Mouse (Mus musculus): ENCODE measurements around the gene Gdf10. TPM values are rescaled to one million over a fixed set of nuclear protein-coding genes. Genes with fewer than 3 reads are reported as not detected.

Gdf10 gene
- polyA plus RNA-seq, 1 experiment = not detected

- Histone ChIP-seq H3ac (ENCODE audit: control insufficient read depth, insufficient read length, low read depth) (no peak overlapping the region), H3K79me2 (ENCODE audit: control insufficient read depth, insufficient read depth) (no peaks in the 10 kb centered on the region), H3K4me3 (ENCODE audit: insufficient read depth, poor library complexity, severe bottlenecking) (no peak overlapping the region), H3K79me3 (ENCODE audit: low read depth) (no peaks in the 10 kb centered on the region), H3K36me3 (ENCODE audit: control insufficient read depth, insufficient read depth) (no peaks in the 10 kb centered on the region), H3K27me3 (ENCODE audit: control insufficient read depth, insufficient read depth, insufficient read length) (peaks cover 61% of the 10 kb centered on the region)
- TF ChIP-seq CEBPB (IDR thresholded peaks at IDR 0.05; ENCODE audit: low read depth) = no peak
- TF ChIP-seq MYOD1 (IDR thresholded peaks at IDR 0.05; ENCODE audit: control insufficient read depth, insufficient read length, low read depth) = no peak
- no peak for TF ChIP-seq MYOG (IDR thresholded peaks at IDR 0.05; ENCODE audit: control insufficient read depth, extremely low read depth, insufficient read length)
- no peak for TF ChIP-seq CTCF (IDR thresholded peaks at IDR 0.05; ENCODE audit: control insufficient read depth, insufficient read depth, insufficient read length)
- TF ChIP-seq MAX (IDR thresholded peaks at IDR 0.05) = no peak
- no peak for TF ChIP-seq USF1 (IDR thresholded peaks at IDR 0.05; ENCODE audit: low read depth)
- TF ChIP-seq FOSL1 (IDR thresholded peaks at IDR 0.05; ENCODE audit: insufficient read depth, low read length, poor library complexity, severe bottlenecking) = no peak
These were observed 618 bp upstream of the Gdf10 start for GRCm38 (mm10) chr14:33922771-33923167.

GRCm38 (mm10) chr14:33931853-33932252 lies 8.5 kb downstream of the Gdf10 start:
- Histone ChIP-seq H3K27me3 (ENCODE audit: control insufficient read depth, insufficient read depth, insufficient read length) (peaks cover 35% of the 10 kb centered on the region), H3K4me3 (ENCODE audit: insufficient read depth, poor library complexity, severe bottlenecking) (no peak overlapping the region)

GRCm38 (mm10) chr14:33932935-33933703 lies 9.7 kb downstream of the Gdf10 start:
- no peaks in the 10 kb centered on the region for H3K79me2 ChIP-seq (ENCODE audit: control insufficient read depth, insufficient read depth)
- TF ChIP-seq MAX (IDR thresholded peaks at IDR 0.05) = no peak
- no peak for TF ChIP-seq CEBPB (IDR thresholded peaks at IDR 0.05; ENCODE audit: low read depth)
- TF ChIP-seq MYOD1 (IDR thresholded peaks at IDR 0.05; ENCODE audit: control insufficient read depth, insufficient read length, low read depth) = no peak
- no peak for TF ChIP-seq FOSL1 (IDR thresholded peaks at IDR 0.05; ENCODE audit: insufficient read depth, low read length, poor library complexity, severe bottlenecking)
- no peak for TF ChIP-seq CTCF (IDR thresholded peaks at IDR 0.05; ENCODE audit: control insufficient read depth, insufficient read depth, insufficient read length)
- H3ac ChIP-seq (ENCODE audit: control insufficient read depth, insufficient read length, low read depth) = no peak overlapping the region
- H3K36me3 ChIP-seq (ENCODE audit: control insufficient read depth, insufficient read depth) = no peaks in the 10 kb centered on the region
- H3K27me3 ChIP-seq (ENCODE audit: control insufficient read depth, insufficient read depth, insufficient read length) = peaks cover 27% of the 10 kb centered on the region
- H3K4me3 ChIP-seq (ENCODE audit: insufficient read depth, poor library complexity, severe bottlenecking) = no peak overlapping the region
- H3K79me3 ChIP-seq (ENCODE audit: low read depth) = no peaks in the 10 kb centered on the region

More at GRCm38 (mm10) chr14:33931853-33932252, 8.5 kb downstream of the Gdf10 start:
- no peaks in the 10 kb centered on the region for H3K79me3 ChIP-seq (ENCODE audit: low read depth)
- H3K36me3 ChIP-seq (ENCODE audit: control insufficient read depth, insufficient read depth) = no peaks in the 10 kb centered on the region
- no peak overlapping the region for H3ac ChIP-seq (ENCODE audit: control insufficient read depth, insufficient read length, low read depth)
- TF ChIP-seq MYOD1 (IDR thresholded peaks at IDR 0.05; ENCODE audit: control insufficient read depth, insufficient read length, low read depth) = no peak
- TF ChIP-seq MAX (IDR thresholded peaks at IDR 0.05) = no peak
- no peak for TF ChIP-seq CEBPB (IDR thresholded peaks at IDR 0.05; ENCODE audit: low read depth)
- no peak for TF ChIP-seq USF1 (IDR thresholded peaks at IDR 0.05; ENCODE audit: low read depth)
- no peak for TF ChIP-seq FOSL1 (IDR thresholded peaks at IDR 0.05; ENCODE audit: insufficient read depth, low read length, poor library complexity, severe bottlenecking)
- no peaks in the 10 kb centered on the region for H3K79me2 ChIP-seq (ENCODE audit: control insufficient read depth, insufficient read depth)

- TF ChIP-seq USF1 (IDR thresholded peaks at IDR 0.05; ENCODE audit: low read depth) = no peak
- TF ChIP-seq CTCF (IDR thresholded peaks at IDR 0.05; ENCODE audit: control insufficient read depth, insufficient read depth, insufficient read length) = no peak
- no peak for TF ChIP-seq MYOD1 (IDR thresholded peaks at IDR 0.05; ENCODE audit: control insufficient read depth, insufficient read length, low read depth)
- TF ChIP-seq MYOG (IDR thresholded peaks at IDR 0.05; ENCODE audit: control insufficient read depth, extremely low read depth, insufficient read length) = no peak
- TF ChIP-seq MAX (IDR thresholded peaks at IDR 0.05) = no peak
- TF ChIP-seq FOSL1 (IDR thresholded peaks at IDR 0.05; ENCODE audit: insufficient read depth, low read length, poor library complexity, severe bottlenecking) = no peak
- H3K27me3 ChIP-seq (ENCODE audit: control insufficient read depth, insufficient read depth, insufficient read length) = peaks cover 27% of the 10 kb centered on the region
These were observed 10.5 kb downstream of the Gdf10 start for GRCm38 (mm10) chr14:33933778-33934317.

GRCm38 (mm10) chr14:33939117-33939516 lies 15.7 kb downstream of the Gdf10 start:
- H3K27me3 ChIP-seq (ENCODE audit: control insufficient read depth, insufficient read depth, insufficient read length) = no peaks in the 10 kb centered on the region
- H3K79me3 ChIP-seq (ENCODE audit: low read depth) = no peaks in the 10 kb centered on the region
- H3K36me3 ChIP-seq (ENCODE audit: control insufficient read depth, insufficient read depth) = no peaks in the 10 kb centered on the region
- no peak overlapping the region for H3ac ChIP-seq (ENCODE audit: control insufficient read depth, insufficient read length, low read depth)
- no peaks in the 10 kb centered on the region for H3K79me2 ChIP-seq (ENCODE audit: control insufficient read depth, insufficient read depth)
- no peak overlapping the region for H3K4me3 ChIP-seq (ENCODE audit: insufficient read depth, poor library complexity, severe bottlenecking)
- TF ChIP-seq MYOD1 (IDR thresholded peaks at IDR 0.05; ENCODE audit: control insufficient read depth, insufficient read length, low read depth) = no peak
- TF ChIP-seq CTCF (IDR thresholded peaks at IDR 0.05; ENCODE audit: control insufficient read depth, insufficient read depth, insufficient read length) = peak; percentile 24

More at GRCm38 (mm10) chr14:33933778-33934317, 10.5 kb downstream of the Gdf10 start:
- no peaks in the 10 kb centered on the region for H3K36me3 ChIP-seq (ENCODE audit: control insufficient read depth, insufficient read depth)
- no peak overlapping the region for H3K4me3 ChIP-seq (ENCODE audit: insufficient read depth, poor library complexity, severe bottlenecking)
- no peaks in the 10 kb centered on the region for H3K79me2 ChIP-seq (ENCODE audit: control insufficient read depth, insufficient read depth)
- H3K79me3 ChIP-seq (ENCODE audit: low read depth) = no peaks in the 10 kb centered on the region
- H3ac ChIP-seq (ENCODE audit: control insufficient read depth, insufficient read length, low read depth) = no peak overlapping the region

GRCm38 (mm10) chr14:33940739-33941138 lies 17.4 kb downstream of the Gdf10 start, which contains the start of gene Gdf2:
TSS of gene Gdf2 (plus strand) at chr14:33941039.
- no peaks in the 10 kb centered on the region for H3K36me3 ChIP-seq (ENCODE audit: control insufficient read depth, insufficient read depth)
- no peaks in the 10 kb centered on the region for H3K79me2 ChIP-seq (ENCODE audit: control insufficient read depth, insufficient read depth)
- no peak for TF ChIP-seq FOSL1 (IDR thresholded peaks at IDR 0.05; ENCODE audit: insufficient read depth, low read length, poor library complexity, severe bottlenecking)
- no peak for TF ChIP-seq MYOG (IDR thresholded peaks at IDR 0.05; ENCODE audit: control insufficient read depth, extremely low read depth, insufficient read length)
- TF ChIP-seq MYOD1 (IDR thresholded peaks at IDR 0.05; ENCODE audit: control insufficient read depth, insufficient read length, low read depth) = no peak
- no peak for TF ChIP-seq USF1 (IDR thresholded peaks at IDR 0.05; ENCODE audit: low read depth)
- no peak for TF ChIP-seq CEBPB (IDR thresholded peaks at IDR 0.05; ENCODE audit: low read depth)
- no peak for TF ChIP-seq MAX (IDR thresholded peaks at IDR 0.05)
- TF ChIP-seq CTCF (IDR thresholded peaks at IDR 0.05; ENCODE audit: control insufficient read depth, insufficient read depth, insufficient read length) = no peak
- H3K27me3 ChIP-seq (ENCODE audit: control insufficient read depth, insufficient read depth, insufficient read length) = no peaks in the 10 kb centered on the region
- H3K79me3 ChIP-seq (ENCODE audit: low read depth) = no peaks in the 10 kb centered on the region
- H3ac ChIP-seq (ENCODE audit: control insufficient read depth, insufficient read length, low read depth) = no peak within 1 kb of the TSS
- H3K4me3 ChIP-seq (ENCODE audit: insufficient read depth, poor library complexity, severe bottlenecking) = no peak within 1 kb of the TSS

All from C2C12 (cell line).